Mouse (Mus musculus) lung, adult 18-20 months (tissue): Measurements from ENCODE around the gene Ccl22.

Experiments
- DNase-seq, 2 experiments: peaks; one replicate each; pipeline ENCODE4 v3.0.0; 2022; ENCODE audit warnings: mixed read lengths in 2 of 2

The Ccl22 gene

GRCm38 (mm10) chr8:94745476-94746184 lies at the start of gene Ccl22:
Gene Ccl22, plus strand, starts transcription at chr8:94745590.
- DNase-seq: no peak

DNA sequence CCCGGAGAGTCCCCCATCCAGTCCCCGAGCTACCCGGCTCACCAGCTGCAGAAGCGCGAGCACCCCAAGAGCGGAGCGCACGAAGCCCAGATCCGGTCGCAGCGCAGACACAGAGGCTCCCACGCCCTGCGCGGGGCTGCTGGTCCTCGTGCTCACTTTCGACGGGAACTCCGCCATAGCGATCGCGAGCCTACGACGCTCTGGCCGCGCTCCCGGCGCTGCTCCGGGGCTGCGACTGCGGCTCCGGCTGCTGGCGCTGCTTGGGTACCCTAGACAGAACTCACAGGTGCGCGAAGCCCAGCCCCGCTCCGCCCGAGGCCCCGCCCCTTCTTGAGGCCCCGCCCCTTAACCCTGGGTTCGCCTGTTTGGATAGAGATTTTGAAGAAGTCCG lies 49.4 kb upstream of the Ccl22 start, which contains the start of gene Pllp:
Pllp (minus strand) TSS at position 285 of the 391 bp plus-strand sequence.
- DNase-seq: no peak

GRCm38 (mm10) chr8:94696566-94696965 lies 48.8 kb upstream of the Ccl22 start:
- DNase-seq: no peak

GRCm38 (mm10) chr8:94697956-94698355 lies 47.4 kb upstream of the Ccl22 start:
- no peak for DNase-seq

- no peak for DNase-seq
These were observed 46.0 kb upstream of the Ccl22 start for GRCm38 (mm10) chr8:94699366-94699765.

DNA sequence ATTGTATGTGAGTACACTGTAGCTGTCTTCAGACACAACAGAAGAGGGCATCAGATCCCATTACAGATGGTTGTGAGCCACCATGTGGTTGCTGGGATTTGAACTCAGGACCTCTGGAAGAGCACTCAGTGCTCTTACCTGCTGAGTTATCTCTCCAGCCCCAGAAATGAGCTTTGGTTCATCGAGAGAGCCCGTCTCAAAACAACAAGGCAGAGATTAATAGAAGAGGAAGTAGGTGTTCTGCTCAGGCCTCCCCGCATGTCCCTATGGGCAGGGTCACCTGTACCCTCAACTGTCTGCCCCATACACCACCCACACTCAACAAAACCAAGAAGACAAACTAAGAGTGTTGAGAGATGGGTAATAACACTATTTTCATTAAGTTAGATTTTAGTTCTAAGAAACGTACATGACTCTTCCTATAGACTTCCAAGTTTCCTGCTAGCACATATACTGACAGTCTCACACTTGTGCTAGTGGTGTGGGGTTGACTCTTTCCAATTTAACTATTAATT lies 44.9 kb upstream of the Ccl22 start:
- no peak for DNase-seq

- no peak for DNase-seq
These were observed 43.2 kb upstream of the Ccl22 start for GRCm38 (mm10) chr8:94702156-94702555.

- peak; percentile 84 to 88 for DNase-seq
These were observed 42.3 kb upstream of the Ccl22 start for GRCm38 (mm10) chr8:94702844-94703813.

DNA sequence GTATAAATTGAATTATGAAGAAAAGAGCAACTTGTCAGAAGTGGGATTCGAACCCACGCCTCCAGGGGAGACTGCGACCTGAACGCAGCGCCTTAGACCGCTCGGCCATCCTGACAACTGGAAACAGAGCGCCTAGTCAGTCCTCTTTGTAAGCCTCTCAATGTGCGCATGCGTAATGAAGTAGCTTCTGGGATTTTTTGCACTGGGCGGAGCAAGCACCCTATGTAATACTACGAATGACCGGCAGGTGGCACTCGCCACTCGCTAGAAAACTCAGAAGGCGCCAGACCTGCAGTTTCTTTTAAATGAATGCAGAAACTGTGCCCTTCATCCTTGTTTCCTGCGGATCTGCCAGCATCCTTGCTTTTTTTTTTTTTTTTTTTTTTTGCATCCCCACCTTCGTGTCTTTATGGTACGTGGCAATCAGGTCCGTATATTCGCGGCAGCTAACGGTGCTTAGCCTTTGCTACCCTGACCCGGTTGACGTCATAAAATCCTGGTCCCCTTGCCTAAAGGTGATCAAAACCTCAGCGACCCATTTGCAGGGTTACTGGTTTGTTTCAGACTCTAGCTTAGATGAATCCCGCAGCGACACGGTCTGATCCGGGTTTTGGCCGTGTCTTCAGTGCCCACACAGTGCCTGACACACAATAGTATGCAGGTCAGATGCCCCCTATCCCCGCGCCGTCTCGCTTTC lies 41.3 kb upstream of the Ccl22 start:
- peak; percentile 95 to 96 for DNase-seq

- DNase-seq: no peak
These were observed 40.8 kb upstream of the Ccl22 start for GRCm38 (mm10) chr8:94704669-94704984.

DNA sequence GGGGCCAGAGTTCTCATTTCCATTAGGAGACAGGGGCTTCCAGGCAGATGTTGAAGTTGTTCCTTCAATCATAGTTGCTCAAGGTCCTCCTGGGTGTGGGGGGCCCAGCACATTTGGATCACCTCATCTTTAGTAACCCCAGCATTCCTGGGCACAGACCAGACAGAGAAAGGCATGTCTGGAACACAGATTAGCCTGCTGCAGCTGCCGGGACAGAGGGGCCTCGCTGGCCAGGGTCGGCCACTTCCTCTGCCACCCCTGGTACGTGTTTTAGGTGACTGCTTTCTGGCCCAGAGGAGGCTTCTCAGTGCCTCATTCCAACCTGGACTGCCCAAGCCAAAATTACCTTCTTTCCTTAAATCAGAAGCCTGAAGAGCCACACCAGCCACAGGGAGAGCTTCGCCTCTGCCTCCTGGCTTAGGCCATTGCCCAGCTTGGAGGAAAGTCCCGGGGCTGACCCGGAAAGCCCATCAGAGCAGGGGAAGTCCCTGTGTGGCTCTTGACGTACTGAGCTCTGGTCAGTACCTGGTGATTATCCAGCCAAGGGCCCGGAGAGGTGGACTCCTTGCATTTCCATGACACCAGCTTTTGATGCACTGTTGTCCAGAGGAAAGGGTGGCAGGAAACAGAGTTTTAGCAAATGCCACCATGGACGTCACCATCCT lies 39.7 kb upstream of the Ccl22 start:
- no peak for DNase-seq

DNA sequence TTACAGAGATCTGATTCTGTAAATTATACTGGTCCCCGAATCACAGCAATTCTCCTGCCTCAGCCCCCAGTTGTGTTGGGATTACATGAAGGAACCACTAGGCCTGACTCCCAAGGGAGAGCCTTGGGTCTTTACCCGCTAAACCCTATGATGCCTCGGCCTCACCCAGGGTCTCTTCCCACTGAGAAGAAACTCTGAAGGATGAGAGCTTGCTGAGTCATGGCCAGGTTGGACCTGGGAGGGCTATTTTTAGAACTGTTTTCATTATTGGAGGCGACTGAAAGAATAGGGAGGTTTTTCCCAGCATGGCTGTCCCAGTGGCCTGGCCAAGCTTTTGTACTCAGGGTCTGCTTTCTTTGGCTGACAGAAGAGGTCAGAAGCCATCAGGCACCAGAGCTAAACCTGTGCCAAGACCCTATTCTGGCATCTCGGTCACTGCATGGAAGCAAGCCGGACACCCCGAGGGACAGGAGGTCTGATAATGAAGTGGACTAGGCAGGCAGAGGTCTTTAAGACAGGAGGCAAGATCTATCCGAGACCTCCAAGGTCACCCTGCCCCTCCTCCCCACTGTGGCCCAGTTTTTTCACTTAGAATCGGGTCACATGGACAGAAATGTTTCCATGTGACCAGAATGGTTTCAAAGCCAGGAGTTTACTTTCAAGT lies 38.5 kb upstream of the Ccl22 start:
- DNase-seq: no peak

DNA sequence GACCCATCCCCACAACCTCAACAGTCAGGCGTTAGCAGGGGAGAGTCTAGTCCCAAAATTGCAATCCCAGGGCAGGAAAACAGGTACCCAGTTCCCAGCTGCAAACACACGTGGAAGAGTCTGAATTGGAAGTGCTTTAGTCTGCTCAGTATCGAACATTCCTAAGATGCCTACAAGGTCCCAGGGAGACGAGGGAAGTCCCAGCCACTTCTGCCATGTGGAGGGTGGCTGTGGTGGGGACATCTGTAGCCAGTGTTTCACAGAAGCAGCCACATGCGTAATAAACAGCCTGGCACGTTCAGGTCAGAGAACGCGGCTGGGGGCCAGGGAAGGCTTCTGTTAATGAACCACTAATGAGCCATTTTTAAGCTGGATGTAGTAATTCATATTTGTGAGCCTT lies 35.1 kb upstream of the Ccl22 start:
- no peak for DNase-seq

DNA sequence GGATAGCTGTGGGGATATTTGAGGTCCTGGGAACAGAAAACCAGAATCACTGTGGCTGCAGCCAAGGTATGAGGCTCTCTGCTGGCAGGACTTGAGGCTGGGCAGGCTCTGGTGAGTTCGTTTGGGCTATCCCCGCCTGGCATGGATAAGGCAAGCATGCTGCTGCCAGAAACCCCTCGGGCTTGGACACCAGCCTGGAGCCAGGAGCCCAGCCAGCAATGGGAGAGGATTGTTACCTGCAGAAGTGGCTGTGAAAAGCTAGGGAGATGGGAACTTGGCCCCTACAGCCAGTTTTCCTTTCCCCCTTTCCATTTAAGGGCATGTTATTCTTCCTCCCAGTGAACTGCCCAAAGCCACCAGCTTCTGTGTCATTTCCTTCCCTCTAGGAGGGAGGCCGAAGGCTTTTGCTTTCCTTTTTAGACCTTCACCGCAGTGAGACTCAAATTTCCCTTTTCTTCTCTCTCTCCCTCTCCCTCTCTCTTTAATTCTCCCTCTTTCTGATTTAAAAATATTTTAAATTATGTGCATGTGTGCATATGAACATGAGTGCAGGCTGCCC lies 34.2 kb upstream of the Ccl22 start:
- peak in 1 of 2 experiments; percentile 38 for DNase-seq

GRCm38 (mm10) chr8:94714556-94714955 lies 30.8 kb upstream of the Ccl22 start:
- no peak for DNase-seq

GRCm38 (mm10) chr8:94715871-94716270 lies 29.5 kb upstream of the Ccl22 start:
- DNase-seq: no peak

DNA sequence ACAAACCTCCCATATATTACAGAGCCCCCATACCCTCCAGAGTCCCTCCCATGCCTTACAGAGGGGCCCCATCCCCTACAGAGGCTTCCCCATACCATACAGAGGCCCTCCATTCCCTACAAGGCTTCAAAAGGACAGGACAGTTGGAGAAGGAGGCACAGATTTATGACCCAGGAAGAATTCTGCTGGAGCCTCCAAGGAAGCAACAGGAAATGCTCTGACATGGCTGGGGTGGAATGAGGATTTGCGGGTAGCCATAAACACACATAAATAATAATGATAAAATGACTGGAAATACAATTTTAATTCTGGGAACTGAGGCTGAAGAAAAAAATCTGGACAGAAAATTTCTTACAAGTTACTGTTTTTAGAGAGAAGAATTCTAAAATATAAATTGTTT lies 28.5 kb upstream of the Ccl22 start:
- DNase-seq: no peak

DNA sequence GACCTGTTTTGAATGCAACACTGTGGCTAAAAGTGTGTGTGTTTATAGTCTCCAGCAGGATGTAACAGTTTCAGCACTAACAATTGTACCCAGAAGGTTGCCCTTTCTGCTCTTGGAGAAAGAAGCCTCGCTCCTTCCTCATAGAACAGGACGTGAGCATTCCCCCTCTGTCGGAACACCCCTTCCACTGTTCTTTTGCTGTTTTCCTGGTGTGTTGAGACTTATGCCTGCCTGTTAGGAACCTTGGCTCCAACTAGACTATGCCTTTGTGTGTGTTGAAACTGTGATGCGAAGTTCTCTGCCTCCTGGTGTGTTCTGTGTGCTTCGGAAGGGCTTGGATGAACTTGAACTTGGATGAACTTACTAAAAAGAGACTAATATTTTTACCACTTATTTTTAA lies 19.4 kb upstream of the Ccl22 start:
- no peak for DNase-seq

DNA sequence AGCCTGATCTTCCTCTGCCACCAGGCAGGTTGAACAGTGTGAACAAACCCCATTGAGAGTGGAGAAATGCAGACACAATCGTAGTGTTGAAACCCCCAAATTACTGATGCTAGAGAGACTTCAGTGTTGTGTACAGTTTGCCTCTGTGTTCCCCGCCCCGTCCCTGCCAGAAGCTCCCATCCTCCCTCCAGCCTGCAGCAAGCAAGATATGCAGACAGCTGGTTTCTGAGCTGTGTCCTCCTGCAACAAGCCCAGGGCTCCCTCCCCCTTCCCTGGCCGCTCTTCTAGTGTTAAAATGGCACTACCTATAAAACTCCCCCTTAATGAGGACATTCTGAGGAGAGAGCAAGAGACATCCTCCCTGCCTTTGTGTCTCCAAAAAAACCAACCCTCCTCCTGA lies 16.1 kb upstream of the Ccl22 start:
- no peak for DNase-seq

DNA sequence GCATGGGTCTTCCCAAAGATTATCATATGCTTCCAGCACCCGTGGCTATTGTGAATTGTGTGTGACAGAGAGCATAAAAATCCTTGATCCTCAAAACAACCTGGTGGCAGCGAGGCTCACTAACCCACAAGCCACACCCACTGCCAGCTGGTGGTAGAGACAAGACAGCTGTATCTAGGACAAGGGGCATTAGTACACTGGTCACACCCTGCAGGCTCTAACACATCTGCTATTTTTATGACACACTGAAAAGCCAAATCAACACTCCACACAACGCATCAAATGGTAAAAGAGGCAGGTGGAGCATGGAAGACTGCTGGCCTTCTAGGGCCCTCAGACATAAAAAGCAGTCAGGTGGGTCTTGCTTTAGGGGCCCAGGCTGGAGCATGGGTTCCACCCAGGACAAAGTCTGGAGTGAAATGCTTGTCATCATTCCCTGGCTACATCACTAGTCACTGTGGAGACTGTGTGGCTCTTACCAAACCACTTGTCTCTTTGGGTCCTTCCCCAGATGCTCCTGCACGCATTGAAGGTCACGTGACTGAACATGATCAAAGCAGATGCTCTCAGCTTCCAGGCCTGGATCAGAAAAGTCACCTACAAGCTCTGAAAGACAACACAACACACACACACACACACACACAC lies 11.4 kb upstream of the Ccl22 start:
- no peak for DNase-seq

GRCm38 (mm10) chr8:94734735-94735350 lies 10.5 kb upstream of the Ccl22 start:
- DNase-seq: no peak
